Mouse (Mus musculus) neural tube, embryonic 15.5 days (tissue): ENCODE results near the gene Zcchc2. TPM values are rescaled to one million over a fixed set of nuclear protein-coding genes. Genes with fewer than 3 reads are reported as not detected.

ENCODE experiments used
- polyA plus RNA-seq: library from polyadenylated mRNA; unstranded; fragments of >200 nt; fragmentation: Nextera tagmentation; extraction: Ambion mirVana; gene quantifications from 2 replicates; pipeline ENCODE4 v1.2.1, GENCODE M21; 2015

Gene Zcchc2
- polyA plus RNA-seq, 1 experiment from 2014 or later: 2.4 TPM

Other genes starting within 250 kb of the Zcchc2 start
- 0.95 and 2.4 TPM in 2 replicates for gene Tnfrsf11a, start 209.7 kb upstream of the Zcchc2 start, polyA plus RNA-seq
- 7.5 and 7.8 TPM in 2 replicates for gene Phlpp1, start 181.3 kb downstream of the Zcchc2 start, polyA plus RNA-seq